Mouse (Mus musculus): ENCODE results near the gene Stfa1.
"Not testable (repeated sequence)": the region's sequence is repeated elsewhere in the genome, so short reads cannot be mapped to it uniquely, and the experiment has no call there.

Stfa1 gene

DNA sequence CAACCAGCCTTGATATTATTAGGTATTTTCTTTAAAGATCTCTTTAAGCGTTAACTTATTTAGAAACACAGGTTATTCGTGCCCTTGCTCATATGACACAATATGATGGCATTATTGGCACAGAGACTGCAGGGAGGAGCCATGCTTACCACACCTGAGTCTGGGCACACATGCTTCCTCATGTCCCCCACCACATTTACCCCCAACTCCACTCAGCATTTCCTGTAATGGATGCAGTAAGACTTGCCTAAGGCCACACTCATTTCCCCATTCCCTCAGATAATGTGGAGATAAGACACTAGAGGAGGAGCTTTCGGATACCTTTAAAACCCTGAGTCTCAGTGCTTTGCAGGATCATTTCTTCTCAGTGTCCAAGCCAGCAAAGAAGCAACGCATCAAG is at the start of gene Stfa1:
Gene Stfa1 (plus strand): TSS at position 156 of the 400 bp plus-strand sequence.
- DNase-seq (ENCODE audit: low spot score in 2 of 2): not testable (repeated sequence)

DNA sequence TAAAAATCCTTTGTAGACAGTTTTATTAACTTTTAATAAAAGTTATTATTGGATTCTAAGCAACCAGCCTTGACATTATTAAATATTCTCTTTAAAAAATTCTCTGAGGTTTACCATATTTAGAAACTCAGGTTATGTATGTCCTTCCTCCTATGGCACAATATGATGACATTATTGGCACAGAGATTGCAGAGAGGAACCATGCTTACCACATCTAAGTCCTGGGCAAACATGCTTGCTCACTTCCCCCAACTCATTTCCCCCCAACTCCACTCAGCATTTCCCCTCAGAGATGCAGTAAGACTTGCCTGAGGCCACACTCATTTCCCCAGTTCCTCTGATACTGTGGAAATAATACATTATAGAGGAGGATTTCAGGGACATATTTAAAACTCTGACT is 16.2 kb upstream of the Stfa1 start:
- DNase-seq (ENCODE audit: low spot score in 2 of 2): not testable (repeated sequence)

DNA sequence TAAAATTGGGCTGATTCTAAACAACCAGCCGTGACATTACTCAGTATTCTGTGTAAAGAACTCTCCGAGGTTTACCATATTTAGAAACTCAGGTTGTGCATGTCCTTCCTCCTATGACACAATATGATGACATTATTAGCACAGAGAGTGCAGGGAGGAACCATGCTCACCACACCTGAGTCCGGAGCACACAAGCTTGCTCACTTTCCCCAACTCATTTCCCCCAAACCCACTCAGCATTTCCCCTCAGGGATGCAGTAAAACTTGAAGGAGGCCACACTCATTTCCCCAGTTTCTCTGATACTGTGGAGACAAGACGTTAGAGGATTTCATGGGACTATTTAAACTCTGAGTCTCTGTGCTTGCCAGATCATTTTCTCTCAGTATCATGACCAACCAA is 12.4 kb downstream of the Stfa1 start:
- DNase-seq (ENCODE audit: low spot score in 2 of 2): no peak

DNA sequence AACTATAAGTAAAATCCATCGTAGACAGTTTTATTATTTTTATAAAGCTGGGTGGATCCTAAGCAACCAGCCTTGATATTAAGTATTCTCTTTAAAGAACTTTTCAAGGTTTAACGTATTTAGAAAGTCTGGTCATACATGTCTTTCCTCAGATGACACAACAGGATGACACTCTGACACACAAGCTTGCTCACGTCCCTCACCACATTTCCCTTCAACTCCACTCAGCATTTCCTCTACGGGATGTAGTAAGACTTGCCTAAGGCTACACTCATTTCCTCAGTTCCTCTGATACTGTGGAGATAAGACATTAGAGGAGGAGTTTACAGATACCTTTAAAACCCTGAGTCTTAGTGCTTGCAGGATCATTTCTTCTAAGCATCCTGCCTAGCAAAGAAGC is 30.9 kb downstream of the Stfa1 start:
- DNase-seq (ENCODE audit: low spot score in 2 of 2): no peak

DNA sequence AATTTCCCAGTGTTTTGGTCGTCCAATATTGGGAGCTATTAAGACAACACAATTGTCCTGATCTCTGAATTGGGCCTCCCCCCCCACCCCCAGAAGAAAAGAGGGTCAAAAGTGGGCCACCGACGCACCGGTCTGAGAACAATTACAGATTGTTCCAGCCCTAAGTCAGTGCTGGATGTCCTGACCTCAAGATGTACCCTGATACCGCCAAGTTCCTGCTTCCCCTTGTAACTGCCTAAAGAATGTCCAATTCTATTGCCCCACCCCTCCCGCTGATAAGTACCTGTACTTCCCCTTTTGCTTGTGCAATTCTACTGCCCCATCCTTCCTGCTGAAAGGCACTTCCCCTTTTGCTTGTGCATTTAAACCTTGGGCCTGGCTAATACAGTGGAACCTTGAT is 39.4 kb downstream of the Stfa1 start:
- DNase-seq (ENCODE audit: low spot score in 2 of 2): not testable (repeated sequence)

DNA sequence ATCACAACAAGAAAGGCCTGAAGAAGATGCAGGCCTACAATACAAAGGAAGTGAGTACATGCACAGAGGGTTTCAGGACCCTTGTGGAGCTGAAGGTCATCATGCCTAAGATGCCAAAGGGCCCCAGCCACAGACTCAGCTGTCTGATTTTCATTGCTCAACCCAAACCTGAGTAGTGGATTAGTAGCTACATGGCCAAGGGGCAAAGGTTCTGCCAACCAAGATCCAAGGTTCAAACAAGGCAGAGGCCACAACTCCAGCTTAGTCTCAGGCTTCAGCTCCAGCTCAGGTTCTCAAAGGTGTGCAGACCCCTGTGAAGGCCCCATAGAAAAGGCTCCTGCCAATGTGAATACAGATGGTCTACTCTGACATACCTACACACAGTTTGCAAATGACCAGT is 42.5 kb downstream of the Stfa1 start:
- DNase-seq (ENCODE audit: low spot score in 2 of 2): no peak

DNA sequence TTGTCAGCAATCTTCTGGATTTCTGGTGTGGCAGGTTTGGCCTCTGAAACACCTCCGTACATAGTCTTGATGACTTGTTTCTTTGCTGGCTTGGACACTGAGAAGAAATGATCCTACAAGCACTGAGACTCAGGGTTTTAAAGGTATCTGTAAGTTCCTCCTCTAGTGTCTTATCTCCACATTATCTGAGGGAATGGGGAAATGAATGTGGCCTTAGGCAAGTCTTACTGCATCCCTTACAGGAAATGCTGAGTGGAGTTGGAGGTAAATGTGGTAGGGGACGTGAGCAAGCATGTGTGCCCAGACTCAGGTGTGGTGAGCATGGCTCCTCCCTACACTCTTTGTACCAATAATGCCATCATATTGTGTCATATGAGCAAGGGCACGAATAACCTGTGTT is 57.5 kb downstream of the Stfa1 start, which contains the start of gene BC117090:
Gene BC117090 (minus strand): TSS at position 101 of the 400 bp plus-strand sequence.
- DNase-seq (ENCODE audit: low spot score in 2 of 2): no peak

All from left cerebral cortex, adult 9 months (tissue).